Mouse (Mus musculus): Measurements from ENCODE around the gene Adam11.

- TF ChIP-seq CTCF (conservative IDR thresholded peaks at IDR 0.05; ENCODE audit: low read length) (no peak), POU5F1 (IDR thresholded peaks at IDR 0.05; ENCODE audit: borderline replicate concordance, low read length) (no peak)
Observed at GRCm38 (mm10) chr11:102770662-102771435, 9.6 kb downstream of the Adam11 start.

Measured in E14TG2a.4 (cell line).